Mouse (Mus musculus) hindbrain, embryonic 13.5 days (tissue): Measurements from ENCODE around the gene Tead1. TPM values are rescaled to one million over a fixed set of nuclear protein-coding genes. Genes with fewer than 3 reads are reported as not detected.

Experiments
- ATAC-seq: fragments of 200-750 bp; cut with Nextera tagmentation; 2 replicates; pipeline ENCODE4 v1.8.0; 2017; ENCODE audit warnings: moderate TSS enrichment; ENCODE audit not compliant: low FRiP score
- H3K27ac ChIP-seq: fragments of 300-500 bp; sonication (generic); 2 replicates; pipeline ENCODE4 v1.5.1; 2015; ENCODE audit warnings: inconsistent platforms, mild to moderate bottlenecking, moderate library complexity
- H3K27me3 ChIP-seq: fragments of 300-500 bp; sonication (generic); 2 replicates; pipeline ENCODE4 v1.6.1; 2015; ENCODE audit warnings: mild to moderate bottlenecking, inconsistent platforms
- H3K36me3 ChIP-seq: fragments of 300-500 bp; sonication (generic); 2 replicates; pipeline ENCODE4 v1.6.1; 2015; ENCODE audit warnings: mild to moderate bottlenecking, inconsistent platforms
- H3K4me1 ChIP-seq: fragments of 300-500 bp; sonication (generic); replicated peaks from 2 replicates; pipeline ENCODE4 v1.6.1; 2015; ENCODE audit warnings: inconsistent platforms
- H3K4me2 ChIP-seq: fragments of 300-500 bp; sonication (generic); 2 replicates; pipeline ENCODE4 v1.6.1; 2015; ENCODE audit warnings: inconsistent platforms, mild to moderate bottlenecking, moderate library complexity
- H3K4me3 ChIP-seq: fragments of 300-500 bp; sonication (generic); 2 replicates; pipeline ENCODE4 v1.5.1; 2015; ENCODE audit warnings: mild to moderate bottlenecking, inconsistent platforms
- H3K9ac ChIP-seq: fragments of 300-500 bp; sonication (generic); 2 replicates; pipeline ENCODE4 v1.6.1; 2015; ENCODE audit warnings: mild to moderate bottlenecking, inconsistent platforms
- H3K9me3 ChIP-seq: fragments of 300-500 bp; sonication (generic); 2 replicates; pipeline ENCODE4 v1.6.1; 2016; ENCODE audit warnings: inconsistent platforms
- WGBS: fragments of 180-500 bp; shearing (Covaris S2); methylation state at CpG from one replicate; pipeline ENCODE4 v1.1.7; 2015; 5-methylcytosine and 5-hydroxymethylcytosine counted together
- microRNA-seq: library from miRNA; unstranded; fragments of <30 nt; microRNA quantifications from one replicate; pipeline ENCODE4, GENCODE M21; 2016
- polyA plus RNA-seq: library from polyadenylated mRNA; unstranded; fragments of >200 nt; fragmentation: Nextera tagmentation; extraction: Ambion mirVana; gene quantifications from 2 replicates; pipeline ENCODE4 v1.2.1, GENCODE M21; 2015

Tead1 gene
- polyA plus RNA-seq, 1 experiment from 2014 or later = 21.5 TPM

- Histone ChIP-seq H3K36me3 (no peaks in the 10 kb centered on the region), H3K4me1 (peaks cover 28% of the 10 kb centered on the region), H3K27me3 (peaks cover 59% of the 10 kb centered on the region), H3K4me2 (peak overlapping the region; percentile 86), H3K27ac (no peak overlapping the region), H3K9ac (peak overlapping the region; percentile 72), H3K9me3 (no peaks in the 10 kb centered on the region), H3K4me3 (peak overlapping the region; percentile 48)
- peak; percentile 55 for ATAC-seq
- 2% methylated on average over 40 of the region's 40 CpGs for WGBS
Observed at GRCm38 (mm10) chr7:112955103-112955827, 276.1 kb downstream of the Tead1 start.

GRCm38 (mm10) chr7:112955955-112956354 is 276.8 kb downstream of the Tead1 start:
- 39% methylated on average over 3 of the region's 3 CpGs for WGBS
- Histone ChIP-seq H3K27ac (no peak overlapping the region), H3K9me3 (no peaks in the 10 kb centered on the region), H3K4me3 (peak overlapping the region; percentile 48; the same call in 1 of the 2 replicates), H3K36me3 (no peaks in the 10 kb centered on the region), H3K4me2 (peak overlapping the region; percentile 86), H3K4me1 (peaks cover 28% of the 10 kb centered on the region), H3K27me3 (peaks cover 56% of the 10 kb centered on the region), H3K9ac (no peak overlapping the region)
- no peak for ATAC-seq

Small RNA genes within 50 kb of the gene (microRNA-seq; reads per million reads assigned to microRNA genes)
- gene Gm44462 = not detected
